Mouse (Mus musculus): ENCODE results near the gene Gm8764.
"Not testable (repeated sequence)": the region's sequence is repeated elsewhere in the genome, so short reads cannot be mapped to it uniquely, and the experiment has no call there.

Gene Gm8764

DNA sequence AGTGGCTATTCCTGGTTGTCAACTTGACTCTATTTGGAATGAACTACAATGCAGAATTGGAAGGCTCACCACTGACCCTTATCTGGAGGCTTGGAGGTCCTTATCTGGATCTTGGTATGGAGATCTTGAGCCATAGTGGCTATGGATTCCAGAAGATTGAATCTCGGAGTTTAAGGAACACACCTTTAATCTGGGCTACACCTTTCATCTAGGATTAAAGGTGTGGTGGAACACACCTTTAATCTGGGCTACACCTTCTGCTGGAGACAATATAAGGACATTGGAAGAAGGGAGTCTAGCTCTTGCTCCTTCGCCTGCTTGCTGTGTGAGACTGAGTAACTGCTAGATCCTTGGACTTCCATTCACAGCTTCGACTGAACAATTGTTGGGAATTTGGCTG is at the start of gene Gm8764:
TSS of gene Gm8764 (plus strand) at position 301 of the 400 bp plus-strand sequence.
- not testable (repeated sequence) for DNase-seq (ENCODE audit: low read depth)

DNA sequence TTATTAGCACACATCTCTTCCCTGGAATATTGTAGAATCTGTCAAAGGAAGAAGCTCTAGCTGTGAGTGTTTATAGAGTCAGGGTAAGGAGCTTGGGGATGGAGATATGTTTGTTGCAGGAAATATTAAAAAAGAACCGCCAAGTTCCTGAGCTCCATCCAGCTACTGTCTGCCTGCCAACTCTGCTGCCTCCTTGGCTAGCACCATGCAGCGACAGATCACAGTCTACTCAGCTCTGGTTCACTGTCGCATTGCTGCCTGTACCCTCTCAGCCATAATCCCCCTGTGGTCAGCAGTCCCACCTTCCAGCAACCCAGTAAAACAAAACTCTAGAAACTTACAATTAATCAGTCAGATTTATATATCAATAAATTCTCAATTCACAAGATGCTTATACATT is 49.8 kb upstream of the Gm8764 start:
- DNase-seq (ENCODE audit: low read depth): no peak

DNA sequence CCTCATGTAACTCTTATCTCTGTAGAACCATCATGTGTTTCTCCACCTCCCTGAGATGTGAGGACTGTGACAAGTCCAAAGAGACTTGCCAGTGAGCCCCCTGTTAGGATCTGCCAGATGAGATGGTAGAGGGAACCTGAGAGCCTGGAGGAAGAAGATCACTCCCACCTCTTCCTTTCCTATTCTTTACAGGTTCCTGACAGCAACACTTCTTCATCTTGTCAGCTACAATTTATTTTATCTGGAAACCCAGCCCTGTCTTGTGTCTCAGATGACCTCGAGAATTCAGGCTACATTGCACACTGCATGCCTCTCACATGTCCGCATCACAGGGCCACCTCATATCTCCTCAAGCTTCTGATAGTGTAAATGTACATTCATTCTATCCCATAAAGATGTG is 41.5 kb upstream of the Gm8764 start:
- no peak for DNase-seq (ENCODE audit: low read depth)

DNA sequence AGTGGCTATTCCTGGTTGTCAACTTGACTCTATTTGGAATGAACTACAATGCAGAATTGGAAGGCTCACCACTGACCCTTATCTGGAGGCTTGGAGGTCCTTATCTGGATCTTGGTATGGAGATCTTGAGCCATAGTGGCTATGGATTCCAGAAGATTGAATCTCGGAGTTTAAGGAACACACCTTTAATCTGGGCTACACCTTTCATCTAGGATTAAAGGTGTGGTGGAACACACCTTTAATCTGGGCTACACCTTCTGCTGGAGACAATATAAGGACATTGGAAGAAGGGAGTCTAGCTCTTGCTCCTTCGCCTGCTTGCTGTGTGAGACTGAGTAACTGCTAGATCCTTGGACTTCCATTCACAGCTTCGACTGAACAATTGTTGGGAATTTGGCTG is 17.1 kb upstream of the Gm8764 start, which contains the start of gene Gm21293:
TSS of gene Gm21293 (plus strand) at position 301 of the 400 bp plus-strand sequence.
- not testable (repeated sequence) for DNase-seq (ENCODE audit: low read depth)

DNA sequence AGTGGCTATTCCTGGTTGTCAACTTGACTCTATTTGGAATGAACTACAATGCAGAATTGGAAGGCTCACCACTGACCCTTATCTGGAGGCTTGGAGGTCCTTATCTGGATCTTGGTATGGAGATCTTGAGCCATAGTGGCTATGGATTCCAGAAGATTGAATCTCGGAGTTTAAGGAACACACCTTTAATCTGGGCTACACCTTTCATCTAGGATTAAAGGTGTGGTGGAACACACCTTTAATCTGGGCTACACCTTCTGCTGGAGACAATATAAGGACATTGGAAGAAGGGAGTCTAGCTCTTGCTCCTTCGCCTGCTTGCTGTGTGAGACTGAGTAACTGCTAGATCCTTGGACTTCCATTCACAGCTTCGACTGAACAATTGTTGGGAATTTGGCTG is 8.6 kb upstream of the Gm8764 start, which contains the start of gene Gm6763:
TSS of gene Gm6763 (plus strand) at position 301 of the 400 bp plus-strand sequence.
- DNase-seq (ENCODE audit: low read depth): not testable (repeated sequence)

DNA sequence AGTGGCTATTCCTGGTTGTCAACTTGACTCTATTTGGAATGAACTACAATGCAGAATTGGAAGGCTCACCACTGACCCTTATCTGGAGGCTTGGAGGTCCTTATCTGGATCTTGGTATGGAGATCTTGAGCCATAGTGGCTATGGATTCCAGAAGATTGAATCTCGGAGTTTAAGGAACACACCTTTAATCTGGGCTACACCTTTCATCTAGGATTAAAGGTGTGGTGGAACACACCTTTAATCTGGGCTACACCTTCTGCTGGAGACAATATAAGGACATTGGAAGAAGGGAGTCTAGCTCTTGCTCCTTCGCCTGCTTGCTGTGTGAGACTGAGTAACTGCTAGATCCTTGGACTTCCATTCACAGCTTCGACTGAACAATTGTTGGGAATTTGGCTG is 8.4 kb downstream of the Gm8764 start, which contains the start of gene Gm21304:
TSS of gene Gm21304 (plus strand) at position 301 of the 400 bp plus-strand sequence.
- DNase-seq (ENCODE audit: low read depth): not testable (repeated sequence)

DNA sequence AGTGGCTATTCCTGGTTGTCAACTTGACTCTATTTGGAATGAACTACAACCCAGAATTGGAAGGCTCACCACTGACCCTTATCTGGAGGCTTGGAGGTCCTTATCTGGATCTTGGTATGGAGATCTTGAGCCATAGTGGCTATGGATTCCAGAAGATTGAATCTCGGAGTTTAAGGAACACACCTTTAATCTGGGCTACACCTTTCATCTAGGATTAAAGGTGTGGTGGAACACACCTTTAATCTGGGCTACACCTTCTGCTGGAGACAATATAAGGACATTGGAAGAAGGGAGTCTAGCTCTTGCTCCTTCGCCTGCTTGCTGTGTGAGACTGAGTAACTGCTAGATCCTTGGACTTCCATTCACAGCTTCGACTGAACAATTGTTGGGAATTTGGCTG is 16.9 kb downstream of the Gm8764 start, which contains the start of gene Gm21312:
TSS of gene Gm21312 (plus strand) at position 301 of the 400 bp plus-strand sequence.
- DNase-seq (ENCODE audit: low read depth): not testable (repeated sequence)

DNA sequence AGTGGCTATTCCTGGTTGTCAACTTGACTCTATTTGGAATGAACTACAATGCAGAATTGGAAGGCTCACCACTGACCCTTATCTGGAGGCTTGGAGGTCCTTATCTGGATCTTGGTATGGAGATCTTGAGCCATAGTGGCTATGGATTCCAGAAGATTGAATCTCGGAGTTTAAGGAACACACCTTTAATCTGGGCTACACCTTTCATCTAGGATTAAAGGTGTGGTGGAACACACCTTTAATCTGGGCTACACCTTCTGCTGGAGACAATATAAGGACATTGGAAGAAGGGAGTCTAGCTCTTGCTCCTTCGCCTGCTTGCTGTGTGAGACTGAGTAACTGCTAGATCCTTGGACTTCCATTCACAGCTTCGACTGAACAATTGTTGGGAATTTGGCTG is 25.4 kb downstream of the Gm8764 start, which contains the start of gene Gm20765:
TSS of gene Gm20765 (plus strand) at position 301 of the 400 bp plus-strand sequence.
- not testable (repeated sequence) for DNase-seq (ENCODE audit: low read depth)

DNA sequence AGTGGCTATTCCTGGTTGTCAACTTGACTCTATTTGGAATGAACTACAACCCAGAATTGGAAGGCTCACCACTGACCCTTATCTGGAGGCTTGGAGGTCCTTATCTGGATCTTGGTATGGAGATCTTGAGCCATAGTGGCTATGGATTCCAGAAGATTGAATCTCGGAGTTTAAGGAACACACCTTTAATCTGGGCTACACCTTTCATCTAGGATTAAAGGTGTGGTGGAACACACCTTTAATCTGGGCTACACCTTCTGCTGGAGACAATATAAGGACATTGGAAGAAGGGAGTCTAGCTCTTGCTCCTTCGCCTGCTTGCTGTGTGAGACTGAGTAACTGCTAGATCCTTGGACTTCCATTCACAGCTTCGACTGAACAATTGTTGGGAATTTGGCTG is 33.9 kb downstream of the Gm8764 start, which contains the start of gene Gm4340:
TSS of gene Gm4340 (plus strand) at position 301 of the 400 bp plus-strand sequence.
- DNase-seq (ENCODE audit: low read depth): not testable (repeated sequence)

DNA sequence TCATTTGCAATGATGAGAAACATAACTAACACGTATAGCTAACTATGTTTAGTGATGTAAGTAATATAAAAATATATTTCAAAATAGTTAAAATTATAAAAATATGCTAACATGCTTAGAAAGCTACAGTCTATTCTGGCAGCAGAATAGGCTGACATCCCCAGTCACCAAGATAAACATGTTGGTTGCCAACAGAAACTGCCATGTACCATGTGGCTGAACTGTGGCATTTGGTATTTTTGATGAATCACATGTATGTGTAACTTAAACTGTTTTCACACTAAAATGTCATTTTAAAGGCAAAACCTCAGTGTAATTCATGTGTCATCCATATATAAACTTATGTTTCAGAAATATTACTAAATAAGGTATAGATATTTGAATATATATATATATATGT is 49.8 kb downstream of the Gm8764 start:
- DNase-seq (ENCODE audit: low read depth): no peak

DNA sequence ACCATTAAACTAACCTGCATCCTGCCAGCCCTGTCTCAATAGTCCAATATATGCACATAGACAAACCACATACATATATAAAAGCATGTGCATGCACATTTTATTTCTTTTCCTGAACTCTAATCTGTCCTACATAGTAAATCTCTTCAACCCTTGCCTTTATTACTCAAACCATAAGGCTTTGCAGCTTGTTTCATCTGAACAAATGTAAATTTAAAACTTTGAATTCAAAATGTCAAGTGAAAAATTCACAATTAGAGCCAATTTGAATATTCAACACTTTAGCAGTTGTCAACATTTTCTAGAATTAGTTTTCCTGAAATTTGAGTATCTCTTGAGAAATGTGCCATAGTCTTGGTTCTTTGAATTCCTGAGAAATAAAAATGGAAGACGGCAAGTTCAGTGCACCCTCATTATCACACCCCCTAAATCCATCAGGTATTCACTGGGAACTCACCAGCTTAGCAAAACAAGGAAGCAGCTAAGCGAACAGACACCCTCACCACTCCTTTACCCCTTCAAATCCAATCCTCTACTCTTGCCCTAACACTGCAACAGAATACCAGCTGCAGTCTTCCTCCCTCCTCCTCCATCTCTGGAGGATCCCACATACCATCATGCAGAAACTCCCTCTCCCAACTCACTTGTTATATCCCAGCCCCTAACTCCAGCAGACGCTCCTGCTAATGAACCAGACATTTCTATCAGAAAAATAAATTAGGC is 50.6 kb downstream of the Gm8764 start:
- no peak for DNase-seq (ENCODE audit: low read depth)
